Mouse (Mus musculus): ENCODE measurements around the gene Bmp5. TPM values are rescaled to one million over a fixed set of nuclear protein-coding genes. Genes with fewer than 3 reads are reported as not detected.
A peak's percentile ranks its signal among the peaks of the same experiment; 100 is the strongest.

Bmp5 gene
- total and polyA plus RNA-seq, 3 experiments, result not detected

DNA sequence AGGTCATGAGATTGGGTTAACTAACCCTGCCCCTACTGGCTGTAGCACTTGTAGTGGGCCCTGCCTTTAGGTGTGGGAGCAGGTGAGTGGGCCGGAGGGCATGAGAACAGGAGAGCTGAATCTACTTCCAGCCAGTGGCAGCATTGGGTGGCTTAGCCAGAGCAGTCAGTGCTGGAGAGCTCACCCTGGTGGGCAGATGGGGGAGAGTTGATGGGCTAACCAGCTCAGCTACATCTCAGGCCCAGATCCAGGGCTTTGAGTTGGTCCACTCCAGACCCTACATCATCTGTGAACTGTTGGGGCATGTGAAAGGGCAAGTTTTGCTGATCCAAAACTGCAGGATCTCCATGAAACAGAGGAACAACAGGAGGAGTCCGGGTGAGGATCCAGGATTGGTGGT is 8.4 kb downstream of the Bmp5 start:
- DNase-seq (ENCODE audit: extremely low read depth), result peak; percentile 12
- H3K4me3 ChIP-seq (replicated peaks in 1 of 3; ENCODE audit: low read depth in 2 of 3, low read length in 2 of 3, poor library complexity in 1 of 3), result no peak overlapping the region

DNA sequence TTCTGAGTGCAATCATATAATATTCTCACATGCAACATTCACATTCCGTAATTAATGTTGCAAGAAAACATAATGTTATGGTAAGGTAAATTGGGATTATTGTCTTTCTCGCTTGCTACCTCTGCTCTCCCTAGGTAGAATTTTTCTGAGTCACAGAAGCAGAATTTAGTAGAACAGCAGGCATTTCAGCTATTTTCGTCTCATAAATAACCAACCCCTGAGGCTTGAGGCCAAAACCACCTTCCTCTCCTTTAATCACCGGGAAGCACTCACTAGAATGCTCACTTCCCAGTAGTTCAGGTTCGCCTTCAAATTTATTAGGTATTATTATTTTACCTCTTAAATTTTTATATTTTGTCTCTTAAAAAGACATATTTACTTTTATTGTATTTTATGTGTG is 10.8 kb downstream of the Bmp5 start:
- no peak for TF ChIP-seq RCOR1 (conservative IDR thresholded peaks at IDR 0.05; ENCODE audit: low read depth, low read length)
- no peak for TF ChIP-seq ELF1 (IDR thresholded peaks at IDR 0.05; ENCODE audit: low read depth, low read length)
- TF ChIP-seq MAFK (IDR thresholded peaks at IDR 0.05; ENCODE audit: insufficient replicate concordance, low read length), result no peak
- TF ChIP-seq SMC3 (IDR thresholded peaks at IDR 0.05; ENCODE audit: low read depth, low read length), result no peak
- TF ChIP-seq ZC3H11A (IDR thresholded peaks at IDR 0.05; ENCODE audit: low read depth, low read length), result no peak
- TF ChIP-seq TBP (conservative IDR thresholded peaks at IDR 0.05; ENCODE audit: low read depth, low read length), result no peak
- TF ChIP-seq ETS1 (conservative IDR thresholded peaks at IDR 0.05; ENCODE audit: low read depth, low read length), result no peak
- TF ChIP-seq E2F4 (IDR thresholded peaks at IDR 0.05; ENCODE audit: insufficient replicate concordance, low read depth, low read length), result no peak
- TF ChIP-seq BHLHE40 (IDR thresholded peaks at IDR 0.05; ENCODE audit: low read depth, low read length), result no peak
- TF ChIP-seq TCF12 (IDR thresholded peaks at IDR 0.05; ENCODE audit: low read depth, low read length), result no peak
- TF ChIP-seq CHD2 (IDR thresholded peaks at IDR 0.05; ENCODE audit: low read length), result no peak
- no peak for TF ChIP-seq POLR2A (IDR thresholded peaks at IDR 0.05; ENCODE audit: low read depth, low read length)
- TF ChIP-seq MAX (IDR thresholded peaks at IDR 0.05; ENCODE audit: low read length), result no peak
- H3K9me3 ChIP-seq (replicated peaks; ENCODE audit: low read length), result no peaks in the 10 kb centered on the region
- in situ Hi-C loops (cut with MboI; ENCODE audit: low pct_ligation_motif_present, low pct_unique_long_range_greater_than_20kb, low sequenced_read_pairs) (no loop called here), dilution Hi-C loops (cut with MboI; ENCODE audit: extremely low pct_ligation_motif_present, extremely low pct_unique_long_range_greater_than_20kb, low sequenced_read_pairs) (no loop called here)
- no peak overlapping the region for H3K27ac ChIP-seq (ENCODE audit: insufficient read depth, low read depth)
- peaks cover 2 to 11% of the 10 kb centered on the region in 2 experiments; a peak in 3 of 4 replicates for H3K4me1 ChIP-seq (ENCODE audit: control insufficient read depth in 1 of 2, insufficient read depth in 2 of 2)
- DNase-seq (ENCODE audit: extremely low read depth), result no peak
- no peak overlapping the region for H3K4me3 ChIP-seq (replicated peaks in 1 of 3; ENCODE audit: low read depth in 2 of 3, low read length in 2 of 3, poor library complexity in 1 of 3)
- no peak overlapping the region for H3K9ac ChIP-seq (ENCODE audit: insufficient read depth, low read depth)
- H3K27me3 ChIP-seq (replicated peaks), result no peaks in the 10 kb centered on the region
- H3K4me2 ChIP-seq (ENCODE audit: insufficient read depth, low read depth, poor library complexity, severe bottlenecking), result no peak overlapping the region
- no peaks in the 10 kb centered on the region for H3K79me2 ChIP-seq (replicated peaks; ENCODE audit: control insufficient read depth, extremely low read depth, insufficient read depth, poor library complexity, severe bottlenecking)
- no peaks in the 10 kb centered on the region for H3K36me3 ChIP-seq (replicated peaks in 1 of 2; ENCODE audit: control insufficient read depth in 1 of 2, insufficient read depth in 1 of 2, low read length in 1 of 2)

More for the DNA sequence above, 8.4 kb downstream of the Bmp5 start:
- Histone ChIP-seq H3K27me3 (replicated peaks) (no peaks in the 10 kb centered on the region), H3K79me2 (replicated peaks; ENCODE audit: control insufficient read depth, extremely low read depth, insufficient read depth, poor library complexity, severe bottlenecking) (no peaks in the 10 kb centered on the region), H3K9me3 (replicated peaks; ENCODE audit: low read length) (no peaks in the 10 kb centered on the region), H3K36me3 (replicated peaks in 1 of 2; ENCODE audit: control insufficient read depth in 1 of 2, insufficient read depth in 1 of 2, low read length in 1 of 2) (no peaks in the 10 kb centered on the region), H3K9ac (ENCODE audit: insufficient read depth, low read depth) (no peak overlapping the region), H3K27ac (ENCODE audit: insufficient read depth, low read depth) (no peak overlapping the region), H3K4me2 (ENCODE audit: insufficient read depth, low read depth, poor library complexity, severe bottlenecking) (no peak overlapping the region), H3K4me1 (ENCODE audit: control insufficient read depth in 1 of 2, insufficient read depth in 2 of 2) (peaks cover 2 to 14% of the 10 kb centered on the region in 2 experiments; a peak in 3 of 4 replicates)
- TF ChIP-seq MEF2A (IDR thresholded peaks at IDR 0.05; ENCODE audit: borderline replicate concordance, low read depth, low read length), result no peak
- TF ChIP-seq BHLHE40 (IDR thresholded peaks at IDR 0.05; ENCODE audit: low read depth, low read length), result no peak
- TF ChIP-seq RCOR1 (conservative IDR thresholded peaks at IDR 0.05; ENCODE audit: low read depth, low read length), result no peak
- TF ChIP-seq PAX5 (IDR thresholded peaks at IDR 0.05; ENCODE audit: low read length), result no peak
- no peak for TF ChIP-seq ZC3H11A (IDR thresholded peaks at IDR 0.05; ENCODE audit: low read depth, low read length)
- peak; percentile 36; the same call in 1 of the 2 replicates for TF ChIP-seq SMC3 (IDR thresholded peaks at IDR 0.05; ENCODE audit: low read depth, low read length)
- peak; percentile 10 for TF ChIP-seq RAD21 (IDR thresholded peaks at IDR 0.05; ENCODE audit: low read depth, low read length)
- peak in 1 of 2 experiments; percentile 55; a peak in 2 of 4 replicates for TF ChIP-seq CTCF (conservative IDR thresholded peaks at IDR 0.05 in 1 of 2, IDR thresholded peaks at IDR 0.05 in 1 of 2; ENCODE audit: low read depth in 2 of 2, low read length in 2 of 2)
- TF ChIP-seq IRF4 (IDR thresholded peaks at IDR 0.05; ENCODE audit: low read depth, low read length), result no peak
- in situ Hi-C loops (cut with MboI; ENCODE audit: low pct_ligation_motif_present, low pct_unique_long_range_greater_than_20kb, low sequenced_read_pairs) (no loop called here), dilution Hi-C loops (cut with MboI; ENCODE audit: extremely low pct_ligation_motif_present, extremely low pct_unique_long_range_greater_than_20kb, low sequenced_read_pairs) (no loop called here)

Data from CH12.LX (cell line).